Mouse (Mus musculus) right cerebral cortex, adult 18-20 months (tissue): ENCODE data around the gene Mustn1.
A peak's percentile ranks its signal among the peaks of the same experiment; 100 is the strongest.

Experiments used
- DNase-seq: peaks from one replicate; pipeline ENCODE4 v3.0.0; 2022; ENCODE audit warnings: mixed read lengths

The Mustn1 gene

DNA sequence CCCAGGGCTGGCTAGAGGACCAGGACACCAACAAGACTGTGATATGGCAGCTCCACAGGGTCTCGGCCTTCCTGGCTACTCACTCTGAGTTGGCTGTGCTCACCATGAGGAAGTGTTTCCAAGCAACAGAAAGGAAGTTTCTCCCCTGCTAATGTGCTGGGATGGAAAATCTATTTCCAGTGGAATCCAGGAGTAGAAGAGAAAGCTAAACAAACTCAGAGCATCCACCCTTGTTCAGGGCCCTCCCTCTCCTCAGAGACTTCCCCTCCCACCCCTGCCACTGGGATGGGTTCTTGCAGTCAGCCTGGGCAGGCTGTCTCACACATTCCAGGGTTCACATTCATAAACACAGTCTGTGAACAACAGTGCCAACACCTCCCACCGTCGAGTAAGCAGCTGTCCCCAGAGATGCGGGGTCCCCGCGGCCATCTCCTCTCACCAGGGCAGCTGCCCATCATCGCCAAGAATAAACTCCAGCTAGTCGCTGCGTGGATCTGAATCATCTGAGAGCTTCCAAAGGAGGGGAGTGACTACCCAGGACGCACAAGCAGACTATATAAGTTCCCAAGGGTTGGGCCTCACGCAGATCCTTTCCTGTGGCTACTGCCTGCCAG lies at the start of gene Mustn1:
TSS of gene Mustn1 (plus strand) at position 243 of the 614 bp plus-strand sequence.
- DNase-seq, result peak; percentile 33

GRCm38 (mm10) chr14:30837416-30837996 lies 41.5 kb upstream of the Mustn1 start:
- no peak for DNase-seq

DNA sequence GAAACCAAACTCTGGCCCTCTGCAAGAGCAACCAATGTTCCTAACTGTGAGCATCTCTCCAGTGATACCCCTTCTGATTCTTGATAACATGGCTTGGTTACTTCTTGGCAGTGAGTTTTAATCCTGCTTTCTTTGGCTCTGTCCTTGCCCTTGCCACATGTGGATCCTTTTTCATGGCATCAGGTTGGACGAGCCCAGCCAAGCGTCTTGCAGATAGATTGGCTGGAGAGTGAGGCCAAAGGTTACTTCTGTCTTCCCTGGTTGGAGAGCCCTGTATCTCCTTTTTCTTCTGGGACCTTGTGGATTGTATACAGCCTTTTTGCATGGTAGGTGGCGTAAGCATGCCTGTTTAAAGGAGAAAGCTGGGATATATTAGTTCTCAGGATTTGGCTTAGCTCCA lies 35.3 kb upstream of the Mustn1 start:
- no peak for DNase-seq

GRCm38 (mm10) chr14:30850504-30850903 lies 28.5 kb upstream of the Mustn1 start:
- no peak for DNase-seq

GRCm38 (mm10) chr14:30852325-30852724 lies 26.7 kb upstream of the Mustn1 start:
- no peak for DNase-seq

DNA sequence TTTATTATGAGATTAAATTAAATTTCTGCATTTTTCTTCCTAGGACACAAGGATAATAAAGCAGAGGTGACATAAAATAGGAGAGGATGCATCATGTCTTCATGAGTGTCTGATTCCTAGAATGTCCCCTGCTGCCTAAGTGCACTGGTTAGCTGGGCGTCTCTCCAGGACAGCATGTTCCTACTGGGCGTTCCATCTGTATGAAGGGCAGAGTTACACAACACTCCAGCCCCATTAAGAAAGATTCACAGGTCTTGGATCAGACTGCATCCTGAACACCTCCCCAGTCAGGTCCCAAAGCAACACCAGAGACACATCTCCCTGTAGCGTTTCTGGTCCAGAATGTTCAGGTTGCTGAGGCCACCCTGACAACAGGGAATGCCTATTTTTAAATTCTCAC lies 23.7 kb upstream of the Mustn1 start:
- no peak for DNase-seq

- DNase-seq, result peak; percentile 25
Observed at GRCm38 (mm10) chr14:30856885-30857507, 22.0 kb upstream of the Mustn1 start.

DNA sequence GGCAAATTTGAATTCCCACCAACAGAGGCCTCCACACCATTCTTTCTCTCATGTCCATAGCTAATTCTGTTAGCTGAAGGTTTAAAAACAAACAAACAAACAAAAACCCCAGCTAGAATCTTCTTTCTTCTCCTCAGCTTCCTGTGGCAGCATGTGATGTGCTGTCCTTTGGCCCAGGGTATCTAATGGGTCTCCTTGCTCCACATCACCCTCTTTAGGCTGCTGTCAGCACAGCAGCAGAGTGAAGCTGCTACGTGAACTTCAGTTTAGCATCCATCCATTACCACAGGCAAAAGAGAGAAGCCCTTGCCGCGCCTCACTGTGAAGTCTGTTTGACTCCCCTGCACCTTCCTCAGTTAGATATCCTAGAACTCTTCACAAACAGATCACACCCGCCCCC lies 21.0 kb upstream of the Mustn1 start:
- no peak for DNase-seq

GRCm38 (mm10) chr14:30861421-30862125 lies 17.4 kb upstream of the Mustn1 start:
- no peak for DNase-seq

DNA sequence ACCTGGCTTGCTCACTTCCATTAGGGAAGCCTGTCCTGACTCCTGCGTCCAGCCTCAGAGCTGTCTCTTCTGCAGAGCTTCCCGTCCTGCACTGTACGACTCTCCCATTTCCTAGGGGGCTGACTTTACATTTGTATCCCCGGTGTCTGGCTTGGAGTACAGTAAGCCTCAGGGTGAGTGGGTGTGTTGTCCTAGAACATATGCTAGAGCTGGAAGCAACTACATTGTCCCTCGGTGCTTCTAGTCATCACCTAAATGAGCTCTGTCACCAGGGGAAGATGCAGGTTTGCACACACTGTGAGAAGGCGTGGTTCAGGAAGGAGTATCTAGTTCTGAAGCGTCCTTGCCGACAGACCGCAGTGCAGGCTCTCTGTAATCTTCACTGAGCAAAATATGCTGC lies 16.6 kb upstream of the Mustn1 start:
- peak; percentile 33 for DNase-seq

DNA sequence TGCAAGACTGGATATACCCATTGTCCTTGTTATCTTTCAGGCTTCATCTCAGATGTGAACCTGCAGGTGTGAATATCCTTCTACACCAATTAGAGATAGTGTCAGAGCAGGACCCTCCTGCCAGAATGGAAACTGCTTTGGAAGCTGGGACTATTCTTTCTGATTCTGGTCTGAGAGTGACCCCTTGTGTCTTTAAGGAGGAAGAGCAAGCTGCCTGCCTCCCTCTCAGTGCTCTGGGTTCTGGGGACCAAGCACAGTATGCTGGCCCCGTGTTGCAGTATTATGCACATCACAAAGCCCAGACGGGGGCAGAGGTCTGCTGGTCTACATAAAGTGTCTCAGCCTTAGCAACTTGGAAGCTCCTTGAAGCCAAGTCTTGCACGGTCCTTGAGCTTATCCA lies 13.7 kb upstream of the Mustn1 start:
- DNase-seq, result no peak

DNA sequence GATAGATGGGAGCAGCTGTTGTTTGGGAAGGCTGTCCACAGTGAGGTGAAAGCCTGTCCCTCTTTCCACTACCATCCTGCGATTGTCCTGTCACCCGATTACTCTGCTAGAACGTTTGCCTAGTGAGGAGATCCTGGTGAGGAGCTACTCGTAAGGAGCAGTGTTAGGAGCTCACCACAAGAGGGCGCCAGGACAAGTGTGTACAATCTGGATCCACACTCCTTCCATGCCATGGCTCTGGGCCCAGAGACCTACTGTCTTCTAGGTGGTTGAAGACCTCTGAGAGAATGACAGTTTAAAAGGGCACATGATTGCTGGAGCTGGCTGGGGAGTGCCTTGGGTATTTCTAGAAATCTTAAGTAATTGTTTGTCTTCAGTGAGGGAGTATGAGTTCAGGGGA lies 12.0 kb upstream of the Mustn1 start:
- peak; percentile 65 for DNase-seq

GRCm38 (mm10) chr14:30868826-30869225 lies 10.2 kb upstream of the Mustn1 start:
- DNase-seq, result no peak

DNA sequence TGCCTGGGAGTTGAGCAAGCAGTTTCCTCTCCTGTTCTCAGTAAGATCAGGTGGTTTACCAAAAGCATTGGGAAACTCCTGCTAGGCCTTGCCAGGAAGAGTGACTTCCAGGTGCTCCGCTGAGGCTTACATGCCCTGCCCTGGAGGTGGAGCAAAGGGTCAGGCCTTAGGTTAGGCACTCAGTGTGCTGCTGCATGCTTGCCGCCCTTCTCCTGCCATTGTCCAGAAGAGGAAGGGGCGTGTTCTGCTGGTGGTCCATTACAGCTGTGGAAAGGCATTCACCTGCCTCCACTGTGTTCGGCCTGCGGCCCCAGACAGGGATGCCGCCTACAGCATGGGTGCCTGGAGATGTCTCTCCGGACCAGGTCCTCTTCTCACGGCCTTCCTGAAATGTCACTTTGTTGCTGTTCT lies 9.6 kb upstream of the Mustn1 start:
- DNase-seq, result no peak

- no peak for DNase-seq
Observed at GRCm38 (mm10) chr14:30870206-30871147, 8.5 kb upstream of the Mustn1 start.

DNA sequence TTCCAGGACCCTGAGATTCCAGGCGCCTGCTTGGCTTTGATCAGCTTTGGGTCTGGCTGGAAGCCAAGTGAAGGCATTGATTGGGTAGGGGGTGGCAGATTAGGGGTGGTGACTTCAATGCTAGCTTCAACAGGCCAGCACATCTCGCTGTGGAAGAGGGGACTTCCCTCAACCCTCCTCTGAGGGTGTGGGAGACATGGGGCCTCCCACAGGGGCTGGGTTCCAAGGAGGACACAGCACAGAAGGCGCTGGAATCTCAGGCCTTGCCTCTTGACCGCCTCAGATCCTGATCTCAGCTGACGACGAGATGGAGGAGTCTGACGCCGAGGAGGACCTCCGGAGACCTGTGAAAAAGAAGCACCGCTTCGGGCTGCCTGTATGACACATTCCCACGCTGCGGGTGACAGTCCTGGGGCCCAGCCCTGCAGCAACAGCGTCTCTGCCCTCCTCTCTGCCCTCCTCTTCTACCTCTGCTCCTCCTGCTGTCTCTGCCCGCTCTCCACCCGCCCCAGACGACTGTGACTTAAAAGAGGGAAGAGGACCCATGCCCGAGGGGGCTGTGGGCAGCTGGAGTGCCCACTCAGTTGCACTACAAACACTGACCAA lies 4.8 kb upstream of the Mustn1 start:
- no peak for DNase-seq

DNA sequence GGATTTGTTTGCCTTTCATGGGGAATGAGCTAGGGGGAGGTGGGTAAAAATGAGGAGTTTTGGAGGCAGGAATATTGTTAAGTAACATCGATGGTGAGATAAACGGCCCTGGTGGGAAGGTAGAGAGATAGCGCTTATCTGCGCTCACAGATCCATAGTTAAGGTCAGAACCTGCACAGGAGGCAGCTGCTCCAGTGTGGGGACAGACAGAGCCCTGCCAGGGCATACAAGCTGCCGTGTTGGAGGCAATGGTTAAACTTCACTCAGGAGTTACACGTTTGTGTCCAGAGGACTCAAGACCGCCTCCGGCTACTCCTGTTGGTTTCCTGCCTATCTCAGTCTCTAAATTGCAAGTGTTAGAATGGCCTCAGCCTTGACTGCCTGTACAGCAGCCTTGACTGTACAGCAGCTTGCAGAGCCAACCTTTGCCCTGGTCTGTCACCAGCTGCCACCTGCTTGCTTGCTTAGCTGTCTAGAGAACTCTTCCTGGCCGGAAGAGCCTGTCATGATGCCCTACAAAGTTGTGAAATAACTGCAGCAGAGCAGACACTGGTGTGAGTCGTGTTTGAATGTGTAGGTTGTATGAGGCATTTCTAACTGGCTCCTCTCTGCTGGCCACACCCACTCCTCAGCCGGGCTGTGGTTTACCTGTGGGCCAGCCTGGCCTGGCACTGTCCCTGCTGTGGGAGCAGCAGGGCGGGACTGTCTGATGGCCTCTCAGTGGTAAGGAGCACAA lies 3.7 kb upstream of the Mustn1 start:
- no peak for DNase-seq

DNA sequence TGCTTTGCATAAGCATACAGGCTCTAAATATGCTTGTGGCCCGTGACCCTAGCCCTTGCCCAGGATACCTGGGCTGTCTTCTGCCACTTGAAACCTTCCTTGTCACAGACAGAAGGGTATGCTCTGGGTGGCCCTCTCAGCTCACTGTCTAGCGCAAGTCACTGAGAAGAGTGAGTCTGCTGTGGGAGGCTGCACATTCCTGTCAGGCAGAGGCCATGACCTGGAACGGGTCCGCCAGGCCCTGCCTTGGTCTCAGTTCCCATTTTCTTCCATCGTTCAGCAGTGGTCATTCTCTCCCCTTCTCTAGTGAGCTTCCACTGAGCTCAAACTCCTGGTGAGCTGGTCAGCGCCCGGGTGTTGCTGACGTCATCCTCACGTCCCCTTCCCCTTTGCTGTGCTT lies 3.0 kb upstream of the Mustn1 start:
- no peak for DNase-seq

DNA sequence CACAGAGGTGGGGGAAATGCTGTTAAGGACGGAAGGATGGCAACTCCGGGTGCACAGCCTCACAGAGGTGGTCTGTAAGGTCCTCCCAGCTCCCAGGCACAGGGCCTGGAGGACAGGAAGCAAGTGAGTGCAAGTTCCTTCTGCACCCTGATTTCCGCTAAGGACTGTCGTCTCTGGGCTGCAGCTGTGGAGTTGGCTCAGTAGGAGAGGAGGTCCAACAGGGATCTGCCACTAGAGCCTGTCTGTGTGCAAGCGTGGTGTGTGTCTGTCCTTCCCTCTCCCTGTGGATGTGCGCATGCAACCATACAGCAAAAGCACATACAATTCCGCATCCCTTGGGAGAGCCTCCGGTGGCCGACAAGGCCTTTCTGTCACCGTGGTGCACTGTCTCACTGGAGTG lies 2.5 kb upstream of the Mustn1 start:
- no peak for DNase-seq

DNA sequence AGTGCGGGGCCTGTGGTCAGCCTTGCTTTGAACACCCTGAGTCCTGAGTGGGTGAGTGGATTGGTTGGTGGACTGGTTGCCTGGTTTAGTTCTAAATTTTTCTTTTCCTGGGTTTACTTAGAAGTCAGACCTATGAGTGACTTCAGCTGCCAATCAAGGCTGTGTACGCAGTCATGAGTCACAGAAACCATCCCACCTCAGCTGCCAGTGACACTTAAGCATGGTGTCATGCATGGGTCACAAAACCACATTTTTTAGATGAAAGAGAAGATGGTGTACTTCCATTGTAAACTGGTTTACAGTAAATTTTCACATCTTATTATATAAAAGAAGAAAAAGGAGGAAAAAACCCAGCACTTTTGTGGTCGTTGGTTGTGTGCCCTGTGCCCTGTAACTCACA lies 1.2 kb upstream of the Mustn1 start:
- DNase-seq, result no peak

- no peak for DNase-seq
Observed at GRCm38 (mm10) chr14:30879794-30880193, 794 bp downstream of the Mustn1 start.

- no peak for DNase-seq
Observed at GRCm38 (mm10) chr14:30880251-30880650, 1.3 kb downstream of the Mustn1 start.
